ENCODE assay signal across 8 mouse cellular contexts in genomic region chr2:30808296-30808655, GRCm38 (mm10). TPM values are rescaled to one million over a fixed set of nuclear protein-coding genes. Genes with fewer than 3 reads are reported as not detected.
DNase-seq lines count a peak whose midpoint lies in the region; ATAC-seq and TF ChIP-seq lines count a peak whose summit lies in the region.

No protein-coding gene starts in this region.

- WGBS in forebrain, embryonic 13.5 days = 5% methylated on average over 10 of the region's 10 CpGs
- WGBS in liver, embryonic 14.5 days (ENCODE audit: insufficient replicate concordance) = 0% methylated on average over 10 of the region's 10 CpGs

- peaks cover 51% of the 10 kb centered on the region for H3K79me3 ChIP-seq in C2C12 (ENCODE audit: low read depth)

- peak overlapping the region; percentile 97 for H3K9ac ChIP-seq in forebrain, embryonic 13.5 days
- H3K9ac ChIP-seq in liver, embryonic 14.5 days (replicated peaks) = peak overlapping the region; percentile 86

- no peaks in the 10 kb centered on the region for H3K27me3 ChIP-seq in C2C12 (ENCODE audit: control insufficient read depth, insufficient read depth, insufficient read length)
- H3K27me3 ChIP-seq in forebrain, embryonic 13.5 days = peaks cover 2% of the 10 kb centered on the region; the same call in 1 of the 2 replicates
- H3K27me3 ChIP-seq in liver, embryonic 14.5 days (ENCODE audit: control insufficient read depth, insufficient read depth, low read length) = peaks cover 5% of the 10 kb centered on the region

- peak overlapping the region; percentile 78 for H3K27ac ChIP-seq in forebrain, embryonic 13.5 days
- peak overlapping the region; percentile 52 for H3K27ac ChIP-seq in liver, embryonic 14.5 days

- no peak for TF ChIP-seq CTCF in C2C12 (IDR thresholded peaks at IDR 0.05; ENCODE audit: control insufficient read depth, insufficient read depth, insufficient read length)
- no peak for TF ChIP-seq CTCF in liver, embryonic 14.5 days (IDR thresholded peaks at IDR 0.05; ENCODE audit: low read depth)

- H3K4me1 ChIP-seq in forebrain, embryonic 13.5 days = peaks cover 34% of the 10 kb centered on the region
- peaks cover 13 to 14% of the 10 kb centered on the region in 2 experiments for H3K4me1 ChIP-seq in liver, embryonic 14.5 days (replicated peaks; ENCODE audit: control insufficient read depth in 2 of 2, insufficient read depth in 2 of 2, low read length in 1 of 2)

- peak overlapping the region; percentile 94 for H3K4me2 ChIP-seq in forebrain, embryonic 13.5 days
- peak overlapping the region; percentile 86 for H3K4me2 ChIP-seq in liver, embryonic 14.5 days (ENCODE audit: low read depth)

- no peak for TF ChIP-seq EP300 in liver, embryonic 14.5 days (IDR thresholded peaks at IDR 0.05; ENCODE audit: low read depth)

- H3K36me3 ChIP-seq in C2C12 (ENCODE audit: control insufficient read depth, insufficient read depth) = peaks cover 28% of the 10 kb centered on the region
- peaks cover 14% of the 10 kb centered on the region for H3K36me3 ChIP-seq in forebrain, embryonic 13.5 days (ENCODE audit: poor library complexity, severe bottlenecking)
- no peaks in the 10 kb centered on the region for H3K36me3 ChIP-seq in liver, embryonic 14.5 days (replicated peaks; ENCODE audit: control insufficient read depth, insufficient read depth, low read depth)

- peak; percentile 70 for DNase-seq in adrenal gland, adult 2 months
- DNase-seq in adrenal gland, postnatal 4 days (ENCODE audit: low spot score in 2 of 2) = no peak
- no peak for DNase-seq in liver, embryonic 14.5 days (ENCODE audit: low read depth in 3 of 3, low spot score in 3 of 3)
- DNase-seq in cerebellum, postnatal 36 days = no peak
- no peak for DNase-seq in left cerebral cortex, adult 18-20 months (ENCODE audit: low spot score in 2 of 2)
- no peak for DNase-seq in ovary, postnatal 14 days (ENCODE audit: low spot score)

- ATAC-seq in forebrain, embryonic 13.5 days = no peak
- no peak for ATAC-seq in liver, embryonic 14.5 days (ENCODE audit: insufficient read depth)

- no peaks in the 10 kb centered on the region for H3K9me3 ChIP-seq in forebrain, embryonic 13.5 days (replicated peaks)
- H3K9me3 ChIP-seq in liver, embryonic 14.5 days (ENCODE audit: control insufficient read depth, low read length) = no peaks in the 10 kb centered on the region

- peak overlapping the region; percentile 86 for H3ac ChIP-seq in C2C12 (ENCODE audit: control insufficient read depth, insufficient read length, low read depth)

- peaks cover 56% of the 10 kb centered on the region for H3K79me2 ChIP-seq in C2C12 (ENCODE audit: control insufficient read depth, insufficient read depth)

- H3K4me3 ChIP-seq in C2C12 (ENCODE audit: insufficient read depth, poor library complexity, severe bottlenecking) = peak overlapping the region; percentile 89
- peak overlapping the region; percentile 82 for H3K4me3 ChIP-seq in forebrain, embryonic 13.5 days
- H3K4me3 ChIP-seq in liver, embryonic 14.5 days (ENCODE audit: insufficient read depth in 1 of 2, low read depth in 2 of 2, low read length in 2 of 2) = peak overlapping the region; percentile 63 to 88

TF ChIP-seq in C2C12, 6 proteins besides CTCF, POLR2A, EP300 and RAD21:
- no peak for TF ChIP-seq MYOD1 (IDR thresholded peaks at IDR 0.05; ENCODE audit: control insufficient read depth, insufficient read length, low read depth)
- TF ChIP-seq MAX (IDR thresholded peaks at IDR 0.05) = peak; percentile 3
- TF ChIP-seq CEBPB (IDR thresholded peaks at IDR 0.05; ENCODE audit: low read depth) = no peak
- no peak for TF ChIP-seq USF1 (IDR thresholded peaks at IDR 0.05; ENCODE audit: low read depth)
TF ChIP-seq in C2C12: peak in this region for 1.

RNA-seq across cellular contexts. Expression of gene Ntmt1, which starts 0.7 kb away (rescaled TPM):
- 10 to 100 TPM; 33.5 to 45.4 TPM for total RNA-seq in adrenal gland, adult 2 months (2021)
- 69.9 and 77.1 TPM in 2 replicates for polyA plus RNA-seq in adrenal gland, adult 2 months (2012; rRNA removed)
- 10 to 100 TPM; 43.1 to 44.4 TPM for total RNA-seq in adrenal gland, postnatal 4 days (2021)
- 64.7 TPM for polyA plus RNA-seq in C2C12 (2012; fragmentation: generic; extraction: Trizol)
- 120 and 127 TPM in 2 replicates for polyA plus RNA-seq in forebrain, embryonic 13.5 days (2015; fragmentation: Nextera tagmentation; extraction: Ambion mirVana)
- polyA plus RNA-seq in liver, embryonic 14.5 days (2012; rRNA removed) = 12.0 and 14.5 TPM in 2 replicates
- 23.3 and 25.6 TPM in 2 replicates for polyA plus RNA-seq in liver, embryonic 14.5 days (2014; fragmentation: Nextera tagmentation; extraction: Ambion mirVana)
- total RNA-seq in left cerebral cortex, adult 18-20 months (2021) = 10 to 100 TPM; 32.9 to 34.1 TPM

RNA-seq across cellular contexts. Expression of gene 1700001O22Rik, which starts 4.8 kb away (rescaled TPM):
- 1 to 10 TPM; 1.8 to 5.0 TPM for total RNA-seq in adrenal gland, adult 2 months (2021)
- polyA plus RNA-seq in adrenal gland, adult 2 months (2012; rRNA removed) = 2.8 and 3.6 TPM in 2 replicates
- total RNA-seq in adrenal gland, postnatal 4 days (2021) = 1 to 10 TPM; 1.2 to 1.9 TPM
- polyA plus RNA-seq in C2C12 (2012; fragmentation: generic; extraction: Trizol) = 0.18 TPM
- 3.8 and 4.5 TPM in 2 replicates for polyA plus RNA-seq in forebrain, embryonic 13.5 days (2015; fragmentation: Nextera tagmentation; extraction: Ambion mirVana)
- not detected in 2 replicates for polyA plus RNA-seq in liver, embryonic 14.5 days (2012; rRNA removed)
- polyA plus RNA-seq in liver, embryonic 14.5 days (2014; fragmentation: Nextera tagmentation; extraction: Ambion mirVana) = not detected in 2 replicates
- total RNA-seq in left cerebral cortex, adult 18-20 months (2021) = 1 to 10 TPM; 8.2 to 8.4 TPM

RNA-seq across cellular contexts. Expression of gene Asb6, which starts 21.9 kb away (rescaled TPM):
- total RNA-seq in adrenal gland, adult 2 months (2021) = 10 to 100 TPM; 24.7 to 30.3 TPM
- 58.2 and 62.5 TPM in 2 replicates for polyA plus RNA-seq in adrenal gland, adult 2 months (2012; rRNA removed)
- total RNA-seq in adrenal gland, postnatal 4 days (2021) = 10 to 100 TPM; 28.9 to 32.0 TPM
- 69.2 TPM for polyA plus RNA-seq in C2C12 (2012; fragmentation: generic; extraction: Trizol)
- polyA plus RNA-seq in forebrain, embryonic 13.5 days (2015; fragmentation: Nextera tagmentation; extraction: Ambion mirVana) = 39.4 and 43.4 TPM in 2 replicates
- 25.8 and 27.0 TPM in 2 replicates for polyA plus RNA-seq in liver, embryonic 14.5 days (2012; rRNA removed)
- polyA plus RNA-seq in liver, embryonic 14.5 days (2014; fragmentation: Nextera tagmentation; extraction: Ambion mirVana) = 25.9 and 26.2 TPM in 2 replicates
- 10 to 100 TPM; 41.0 to 43.1 TPM for total RNA-seq in left cerebral cortex, adult 18-20 months (2021)

RNA-seq across cellular contexts. Expression of gene Prrx2, which starts 26.5 kb away (rescaled TPM):
- total RNA-seq in adrenal gland, adult 2 months (2021) = 1 to 10 TPM; 2.1 to 2.2 TPM
- polyA plus RNA-seq in adrenal gland, adult 2 months (2012; rRNA removed) = 4.3 and 5.0 TPM in 2 replicates
- 1 to 10 TPM; 2.8 to 3.3 TPM for total RNA-seq in adrenal gland, postnatal 4 days (2021)
- polyA plus RNA-seq in C2C12 (2012; fragmentation: generic; extraction: Trizol) = 191 TPM
- 1.8 and 3.0 TPM in 2 replicates for polyA plus RNA-seq in forebrain, embryonic 13.5 days (2015; fragmentation: Nextera tagmentation; extraction: Ambion mirVana)
- 0.34 and 0.49 TPM in 2 replicates for polyA plus RNA-seq in liver, embryonic 14.5 days (2012; rRNA removed)
- 0.09 TPM in 1 of 2 replicates, not detected in the other for polyA plus RNA-seq in liver, embryonic 14.5 days (2014; fragmentation: Nextera tagmentation; extraction: Ambion mirVana)
- total RNA-seq in left cerebral cortex, adult 18-20 months (2021) = 1 to 10 TPM; 2.1 to 2.8 TPM
